Mouse (Mus musculus) heart, embryonic 11.5 days (tissue): ENCODE measurements around the gene Dgka. TPM values are rescaled to one million over a fixed set of nuclear protein-coding genes. Genes with fewer than 3 reads are reported as not detected.
A peak's percentile ranks its signal among the peaks of the same experiment; 100 is the strongest.
"Not testable (repeated sequence)": the region's sequence is repeated elsewhere in the genome, so short reads cannot be mapped to it uniquely, and the experiment has no call there.

Source experiments
- ATAC-seq: fragments of 200-750 bp; cut with Nextera tagmentation; replicated peaks from 2 replicates; pipeline ENCODE4 v1.8.0; 2017; ENCODE audit warnings: moderate library complexity; ENCODE audit not compliant: insufficient number of reproducible peaks, low FRiP score, low TSS enrichment
- H3K27ac ChIP-seq: fragments of 300-500 bp; sonication (generic); 2 replicates; pipeline ENCODE4 v1.5.1; 2014; ENCODE audit warnings: mild to moderate bottlenecking, low read depth, low read length
- H3K27me3 ChIP-seq: fragments of 300-500 bp; sonication (generic); 2 replicates; pipeline ENCODE4 v1.6.1; 2014; ENCODE audit warnings: mild to moderate bottlenecking, low read length, mixed read lengths; ENCODE audit not compliant: control insufficient read depth, insufficient read depth
- H3K36me3 ChIP-seq: fragments of 300-500 bp; sonication (generic); 2 replicates; pipeline ENCODE4 v1.6.1; 2014; ENCODE audit warnings: mild to moderate bottlenecking, low read length, moderate library complexity, mixed read lengths; ENCODE audit not compliant: control insufficient read depth, insufficient read depth
- H3K4me1 ChIP-seq: fragments of 300-500 bp; sonication (generic); 2 replicates; pipeline ENCODE4 v1.6.1; 2014; ENCODE audit warnings: low read length; ENCODE audit not compliant: control insufficient read depth, insufficient read depth
- H3K4me2 ChIP-seq: fragments of 300-500 bp; sonication (generic); 2 replicates; pipeline ENCODE4 v1.6.1; 2014; ENCODE audit warnings: mild to moderate bottlenecking, moderate library complexity
- H3K4me3 ChIP-seq: fragments of 300-500 bp; sonication (generic); 2 replicates; pipeline ENCODE4 v1.5.1; 2014; ENCODE audit warnings: low read depth, low read length
- H3K9ac ChIP-seq: fragments of 300-500 bp; sonication (generic); 2 replicates; pipeline ENCODE4 v1.6.1; 2014; ENCODE audit warnings: mild to moderate bottlenecking, low read depth, low read length, moderate library complexity
- H3K9me3 ChIP-seq: fragments of 300-500 bp; sonication (generic); replicated peaks from 2 replicates; pipeline ENCODE4 v1.6.1; 2016; ENCODE audit warnings: low read length; ENCODE audit not compliant: control insufficient read depth
- WGBS: fragments of 180-500 bp; shearing (Covaris S2); extraction: QIAGEN DNeasy Blood & Tissue Kit; methylation state at CpG from one replicate; pipeline ENCODE4 v1.1.7; 2014; ENCODE audit not compliant: insufficient replicate concordance; 5-methylcytosine and 5-hydroxymethylcytosine counted together
- polyA plus RNA-seq: library from polyadenylated mRNA; unstranded; fragments of >200 nt; fragmentation: Nextera tagmentation; extraction: Ambion mirVana; gene quantifications from 2 replicates; pipeline ENCODE4 v1.2.1, GENCODE M21; 2014

Gene Dgka
- polyA plus RNA-seq, 1 experiment from 2014 or later = 5.9 TPM

DNA sequence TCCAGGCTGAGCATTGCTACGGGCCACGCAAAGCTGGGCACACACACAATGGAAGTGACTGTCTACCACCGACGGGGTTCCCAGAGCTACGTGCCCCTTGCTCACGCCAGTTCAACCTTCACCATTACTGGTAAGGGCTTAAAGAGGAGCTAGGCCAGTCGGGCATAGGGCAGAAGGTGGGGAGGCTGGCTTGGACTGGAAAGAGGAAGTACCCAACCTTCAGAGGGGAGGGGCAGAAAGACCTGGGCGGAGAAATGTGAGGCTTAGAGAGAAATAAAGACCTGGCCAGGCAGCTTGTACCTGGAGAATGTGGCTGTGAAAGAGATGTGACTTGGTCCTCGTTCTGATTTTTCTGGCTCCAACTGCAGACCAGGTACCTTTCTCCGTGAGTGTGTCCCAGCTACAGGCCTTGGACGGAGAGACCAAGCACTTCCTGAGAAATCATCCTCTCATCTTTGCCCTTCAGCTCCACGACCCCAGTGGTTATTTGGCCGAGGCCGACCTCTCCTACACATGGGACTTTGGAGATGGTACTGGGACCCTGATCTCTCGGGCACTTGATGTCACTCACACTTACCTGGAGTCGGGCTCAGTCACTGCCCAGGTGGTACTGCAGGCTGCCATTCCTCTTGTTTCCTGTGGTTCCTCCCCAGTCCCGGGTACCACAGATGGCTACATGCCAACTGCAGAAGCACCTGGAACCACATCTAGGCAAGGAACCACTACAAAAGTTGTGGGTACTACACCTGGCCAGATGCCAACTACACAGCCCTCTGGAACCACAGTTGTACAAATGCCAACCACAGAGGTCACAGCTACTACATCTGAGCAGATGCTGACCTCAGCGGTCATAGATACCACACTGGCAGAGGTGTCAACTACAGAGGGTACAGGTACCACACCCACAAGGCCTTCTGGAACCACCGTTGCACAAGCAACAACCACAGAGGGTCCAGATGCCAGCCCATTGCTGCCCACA, 28.8 kb downstream of the Dgka start:
- H3K36me3 ChIP-seq = no peaks in the 10 kb centered on the region
- H3K4me2 ChIP-seq = no peak overlapping the region
- no peaks in the 10 kb centered on the region for H3K27me3 ChIP-seq
- no peaks in the 10 kb centered on the region for H3K9me3 ChIP-seq
- H3K9ac ChIP-seq = no peak overlapping the region
- no peak overlapping the region for H3K27ac ChIP-seq
- no peak overlapping the region for H3K4me3 ChIP-seq
- 78% methylated on average over 19 of the region's 19 CpGs for WGBS
- H3K4me1 ChIP-seq = no peaks in the 10 kb centered on the region
- no peak; the same call in 1 of the 2 replicates for ATAC-seq

DNA sequence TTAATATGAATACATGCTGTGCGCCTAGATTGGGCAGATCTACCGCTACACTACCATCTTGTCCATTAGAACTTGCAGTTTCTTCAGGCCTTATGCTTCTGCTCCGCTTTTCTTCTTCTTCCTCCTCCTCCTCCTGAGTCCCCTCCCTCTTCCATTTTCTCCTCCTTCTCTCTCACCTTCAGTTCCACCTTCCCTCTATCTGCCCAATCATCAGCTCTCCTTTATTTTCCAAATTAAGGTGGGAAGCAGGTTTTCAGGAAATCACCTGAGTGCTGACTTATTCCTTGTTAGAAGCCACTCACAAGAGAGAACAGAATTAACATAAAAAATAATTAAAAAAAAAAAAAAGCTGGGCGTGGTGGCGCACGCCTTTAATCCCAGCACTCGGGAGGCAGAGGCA, 33.3 kb downstream of the Dgka start:
- H3K36me3 ChIP-seq, H3K27me3 ChIP-seq, H3K4me1 ChIP-seq, H3K9me3 ChIP-seq, H3K9ac ChIP-seq, H3K27ac ChIP-seq, H3K4me2 ChIP-seq, ATAC-seq, H3K4me3 ChIP-seq: not testable (repeated sequence)
- WGBS = 90% methylated on average over 7 of the region's 7 CpGs

DNA sequence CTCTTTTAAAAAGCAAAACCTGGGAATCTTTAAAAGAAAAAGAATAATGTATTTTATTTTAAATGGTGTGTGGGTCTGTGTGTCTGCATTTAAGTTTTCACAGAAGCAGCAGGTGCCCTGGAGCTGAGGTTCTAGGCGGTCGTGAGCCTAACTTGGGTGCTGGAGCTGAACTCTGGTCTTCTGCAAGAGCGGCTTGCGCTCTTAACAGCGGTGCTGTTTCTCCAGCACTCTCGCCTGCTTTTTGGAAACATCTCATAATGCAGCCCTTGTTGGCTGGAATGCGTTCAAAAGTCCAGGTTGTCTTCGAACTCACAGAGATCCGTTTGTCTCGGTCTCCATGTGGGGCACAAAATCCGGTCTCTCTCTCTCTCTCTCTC, 39.4 kb downstream of the Dgka start:
- Histone ChIP-seq H3K4me1 (peaks cover 11% of the 10 kb centered on the region), H3K9ac (peak overlapping the region; percentile 94), H3K4me3 (peak overlapping the region; percentile 86), H3K36me3 (peaks cover 9% of the 10 kb centered on the region), H3K27me3 (no peaks in the 10 kb centered on the region), H3K27ac (peak overlapping the region; percentile 98), H3K4me2 (peak overlapping the region; percentile 85), H3K9me3 (no peaks in the 10 kb centered on the region)
- WGBS = 14% methylated on average over 11 of the region's 11 CpGs
- ATAC-seq = no peak

DNA sequence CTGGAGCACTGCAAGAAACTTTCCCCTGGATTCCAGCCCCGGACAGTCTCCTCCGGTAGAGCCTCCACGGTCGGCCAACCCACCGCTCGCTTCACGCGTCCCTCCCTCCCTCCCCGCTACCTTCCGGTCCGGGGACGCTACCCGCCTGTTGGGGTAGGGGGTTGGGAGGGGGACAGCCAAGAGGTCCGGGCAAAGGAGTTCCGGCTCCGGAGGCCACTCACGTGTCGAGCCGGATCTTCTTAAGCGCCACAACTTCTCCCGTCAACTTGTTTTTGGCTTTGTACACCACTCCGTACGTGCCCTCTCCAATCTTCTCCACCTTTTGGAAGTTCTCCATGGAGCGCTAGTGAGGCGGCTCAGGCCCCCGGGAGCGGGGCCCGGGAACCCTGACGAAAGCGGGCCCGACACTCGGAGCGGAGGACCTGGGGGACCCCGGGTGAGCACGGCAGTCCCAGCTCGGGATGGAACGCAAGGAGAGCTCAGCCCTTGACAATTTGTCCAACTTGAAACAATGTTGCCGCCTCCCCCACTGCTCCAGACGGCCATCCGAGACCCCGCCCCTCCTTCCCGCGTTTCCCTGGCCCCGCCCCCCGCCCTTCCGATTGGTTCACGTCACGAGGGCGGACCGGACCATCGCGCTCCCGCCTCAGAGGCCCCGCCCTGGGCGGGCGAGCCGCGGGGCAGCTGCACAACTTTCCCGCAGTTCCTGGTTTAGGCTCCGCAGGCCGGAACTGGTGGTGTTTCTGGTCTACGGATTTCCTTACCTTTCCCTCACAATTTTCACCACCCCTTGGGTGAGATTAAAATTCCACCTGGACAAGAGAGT, 40.0 kb downstream of the Dgka start, which contains the start of gene Cdk2:
TSS of gene Cdk2 (minus strand) at position 541 of the 826 bp plus-strand sequence.
- Histone ChIP-seq H3K9ac (peak within 1 kb of the TSS; percentile 94), H3K4me2 (peak within 1 kb of the TSS; percentile 85), H3K36me3 (peaks cover 15% of the 10 kb centered on the region), H3K4me3 (peak within 1 kb of the TSS; percentile 86), H3K4me1 (peaks cover 13% of the 10 kb centered on the region), H3K27me3 (no peaks in the 10 kb centered on the region), H3K9me3 (no peaks in the 10 kb centered on the region), H3K27ac (peak within 1 kb of the TSS; percentile 98)
- peak; percentile 91 for ATAC-seq
- WGBS = under 1% methylated on average over 60 of the region's 62 CpGs

DNA sequence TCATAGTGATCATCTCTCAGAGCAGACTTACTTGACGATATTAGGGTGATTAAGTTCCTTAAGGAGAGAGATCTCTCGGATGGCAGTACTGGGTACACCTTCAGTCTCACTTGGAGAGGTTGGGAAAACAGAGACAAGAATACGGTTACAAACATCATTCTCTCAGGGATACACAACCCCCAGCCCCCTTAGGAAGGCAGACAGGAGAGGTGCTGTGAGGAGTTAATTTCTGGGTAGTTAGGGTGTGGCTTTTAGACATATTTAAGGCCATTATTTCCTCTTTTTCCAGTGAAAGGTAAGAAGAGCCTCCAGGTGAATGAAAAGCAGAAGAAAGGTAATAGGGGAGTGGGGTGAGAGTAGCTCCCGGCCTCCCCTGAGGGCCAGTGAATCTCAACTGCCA, 40.8 kb downstream of the Dgka start, which contains the start of gene Pmel:
TSS of gene Pmel (plus strand) at position 301 of the 400 bp plus-strand sequence.
- Histone ChIP-seq H3K4me3 (peak within 1 kb of the TSS; percentile 86), H3K36me3 (peaks cover 18% of the 10 kb centered on the region), H3K27me3 (no peaks in the 10 kb centered on the region), H3K27ac (peak within 1 kb of the TSS; percentile 98), H3K9me3 (no peaks in the 10 kb centered on the region), H3K4me2 (peak within 1 kb of the TSS; percentile 85), H3K4me1 (peaks cover 21% of the 10 kb centered on the region), H3K9ac (peak within 1 kb of the TSS; percentile 94)
- WGBS = 18% methylated on average over 4 of the region's 4 CpGs
- ATAC-seq = no peak

DNA sequence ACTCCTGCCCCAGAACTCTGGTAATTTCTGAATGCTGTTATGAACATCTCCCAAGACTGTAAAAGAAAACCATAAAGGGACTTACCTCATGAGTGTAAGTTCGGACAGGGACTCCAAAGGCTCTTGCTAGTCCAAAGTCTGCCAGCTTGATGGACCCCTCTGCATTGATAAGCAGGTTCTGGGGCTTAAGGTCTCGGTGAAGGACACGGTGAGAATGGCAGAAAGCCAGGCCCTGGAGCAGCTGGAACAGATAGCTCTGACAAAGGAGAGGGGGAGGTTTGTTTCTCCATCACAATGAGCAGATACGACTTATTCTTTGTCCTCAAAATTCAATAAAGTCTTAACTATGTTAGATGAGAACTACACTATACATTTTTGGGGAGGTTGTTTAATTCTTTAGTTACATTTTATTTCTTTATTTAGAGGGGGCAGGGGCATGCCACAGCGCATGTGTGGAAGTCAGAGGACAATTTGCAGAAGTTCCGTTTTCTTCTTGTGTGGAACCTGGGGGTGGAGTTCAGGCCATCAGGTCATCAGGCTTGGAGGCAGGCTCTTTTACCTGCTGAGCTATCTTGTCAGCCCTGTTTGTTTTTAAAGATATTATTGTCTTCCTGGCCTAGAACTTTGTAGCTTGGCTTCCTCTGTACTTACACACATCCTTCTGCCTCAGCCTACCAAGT, 42.2 kb downstream of the Dgka start:
- no peak overlapping the region for H3K9ac ChIP-seq
- no peak for ATAC-seq

DNA sequence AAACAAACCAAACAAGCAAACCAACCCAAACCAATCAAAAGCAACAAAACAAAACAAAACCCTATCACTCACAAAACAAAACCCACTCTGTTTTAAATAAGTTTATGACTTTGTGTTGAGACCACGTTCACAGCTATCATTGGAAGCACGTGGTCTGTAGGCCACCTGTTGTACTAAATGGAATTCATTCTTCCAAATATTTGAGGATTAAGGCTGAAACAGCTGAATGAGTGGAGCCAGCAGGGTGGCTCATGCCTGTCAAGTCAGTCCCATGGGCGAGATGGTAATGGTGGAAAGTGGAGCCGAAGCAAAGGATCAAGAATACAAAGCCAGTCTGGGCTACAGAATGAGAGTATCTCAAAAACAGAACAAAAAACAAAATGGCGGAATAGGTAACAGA, 43.9 kb downstream of the Dgka start:
- H3K4me3 ChIP-seq = no peak overlapping the region
- H3K27ac ChIP-seq = no peak overlapping the region
- no peak for ATAC-seq
- H3K36me3 ChIP-seq = peaks cover 20% of the 10 kb centered on the region
- no peaks in the 10 kb centered on the region for H3K27me3 ChIP-seq
- 92% methylated on average over 5 of the region's 5 CpGs for WGBS
- no peak overlapping the region for H3K4me2 ChIP-seq
- H3K9ac ChIP-seq = no peak overlapping the region
- no peaks in the 10 kb centered on the region for H3K9me3 ChIP-seq
- H3K4me1 ChIP-seq = peaks cover 26% of the 10 kb centered on the region

More for the DNA sequence above, 42.2 kb downstream of the Dgka start:
- Histone ChIP-seq H3K4me2 (no peak overlapping the region), H3K36me3 (peaks cover 20% of the 10 kb centered on the region), H3K9me3 (no peaks in the 10 kb centered on the region), H3K27ac (no peak overlapping the region), H3K4me3 (no peak overlapping the region), H3K27me3 (no peaks in the 10 kb centered on the region), H3K4me1 (peaks cover 24% of the 10 kb centered on the region)
- 64% methylated on average over 6 of the region's 6 CpGs for WGBS

DNA sequence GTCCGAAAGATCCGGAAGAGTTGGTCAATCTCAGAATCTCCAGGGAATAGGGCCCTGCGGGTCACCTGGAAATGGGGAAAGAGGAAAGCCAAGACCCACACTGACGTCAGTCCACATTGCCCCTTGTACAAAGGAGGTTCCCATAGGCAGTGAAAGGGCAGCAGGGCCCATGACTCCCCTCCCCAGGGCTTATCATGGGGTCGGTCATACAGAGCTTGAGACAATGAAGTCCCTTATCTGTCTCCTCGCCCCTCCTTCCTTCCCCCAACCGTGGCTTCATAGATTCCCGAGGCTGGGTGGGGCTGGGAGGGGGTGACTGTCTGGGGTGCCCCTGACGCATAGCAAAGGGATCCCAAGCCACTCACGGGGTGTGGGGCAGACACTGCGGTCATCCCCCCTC, 45.0 kb downstream of the Dgka start:
- H3K9me3 ChIP-seq = no peaks in the 10 kb centered on the region
- H3K4me2 ChIP-seq = 0 out of 2 replicates have a peak overlapping the region, but pooled peaks have one; percentile 19
- no peak overlapping the region for H3K9ac ChIP-seq
- ATAC-seq = no peak
- no peak overlapping the region for H3K4me3 ChIP-seq
- 44% methylated on average over 11 of the region's 11 CpGs for WGBS
- no peaks in the 10 kb centered on the region for H3K27me3 ChIP-seq
- peaks cover 26% of the 10 kb centered on the region for H3K4me1 ChIP-seq
- peaks cover 20% of the 10 kb centered on the region for H3K36me3 ChIP-seq
- H3K27ac ChIP-seq = peak overlapping the region; percentile 17; the same call in 1 of the 2 replicates
